Mouse (Mus musculus): Measurements from ENCODE around the gene Nr6a1. TPM values are rescaled to one million over a fixed set of nuclear protein-coding genes. Genes with fewer than 3 reads are reported as not detected.

Nr6a1 gene
- total RNA-seq, 2 experiments from 2014 or later = 0.51 to 0.92 TPM

- no peak for ATAC-seq (ENCODE audit: poor library complexity, severe bottlenecking)
Observed at GRCm38 (mm10) chr2:38938007-38938406, 10.5 kb upstream of the Nr6a1 start.

DNA sequence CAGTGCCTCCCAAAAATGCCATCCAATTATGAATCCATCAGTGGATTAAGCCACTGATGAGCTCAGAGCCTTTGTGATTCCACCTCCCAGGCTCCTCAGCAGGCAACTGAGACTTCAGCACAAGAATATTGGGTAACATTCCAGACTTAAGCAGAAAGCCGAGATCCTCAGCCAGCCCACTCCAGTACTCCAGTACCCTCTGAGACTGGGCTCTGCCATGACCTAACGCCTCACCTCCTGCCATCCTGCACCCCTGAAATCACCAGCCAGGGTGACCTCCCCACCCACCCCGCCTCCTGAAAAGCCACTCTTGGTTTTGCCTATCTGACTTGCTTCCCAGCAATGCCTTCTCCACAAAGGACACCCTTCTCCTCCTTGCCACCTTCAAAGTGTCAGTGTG, 9.9 kb upstream of the Nr6a1 start:
- no peak for ATAC-seq (ENCODE audit: poor library complexity, severe bottlenecking)

DNA sequence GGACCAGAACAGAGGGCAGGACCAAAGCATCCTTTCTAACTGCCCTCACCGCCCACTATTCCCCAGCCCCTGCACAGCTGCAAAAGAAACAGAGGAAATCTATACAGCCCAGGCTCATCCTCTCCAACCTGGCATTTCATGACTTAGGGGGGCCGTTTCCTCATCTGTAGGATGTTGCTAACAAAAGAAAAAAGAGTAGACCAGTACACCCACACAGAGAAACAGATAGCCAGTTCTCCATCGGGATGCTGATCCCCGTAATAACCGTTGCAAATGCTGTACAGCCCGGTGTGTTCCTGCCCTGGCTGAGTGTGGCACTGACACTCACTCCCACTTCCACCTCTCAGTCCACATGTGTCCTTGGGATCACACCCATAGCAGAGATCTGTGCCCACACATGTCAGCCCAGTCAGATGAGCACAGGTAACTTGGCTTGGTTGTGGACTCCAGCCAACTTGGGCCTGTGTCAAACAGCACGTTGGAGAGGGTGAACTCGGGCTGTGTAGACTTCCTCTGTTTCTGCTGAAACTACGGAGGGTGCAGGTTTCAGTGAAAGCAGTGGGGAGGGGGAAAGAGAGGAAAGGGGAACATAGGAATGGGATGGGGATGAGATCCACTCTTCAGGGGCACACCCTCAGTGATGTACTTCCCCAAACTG, 9.4 kb upstream of the Nr6a1 start:
- ATAC-seq (ENCODE audit: poor library complexity, severe bottlenecking) = peak; percentile 43

- no peak for ATAC-seq (ENCODE audit: poor library complexity, severe bottlenecking)
Observed at GRCm38 (mm10) chr2:38934936-38935335, 7.4 kb upstream of the Nr6a1 start.

DNA sequence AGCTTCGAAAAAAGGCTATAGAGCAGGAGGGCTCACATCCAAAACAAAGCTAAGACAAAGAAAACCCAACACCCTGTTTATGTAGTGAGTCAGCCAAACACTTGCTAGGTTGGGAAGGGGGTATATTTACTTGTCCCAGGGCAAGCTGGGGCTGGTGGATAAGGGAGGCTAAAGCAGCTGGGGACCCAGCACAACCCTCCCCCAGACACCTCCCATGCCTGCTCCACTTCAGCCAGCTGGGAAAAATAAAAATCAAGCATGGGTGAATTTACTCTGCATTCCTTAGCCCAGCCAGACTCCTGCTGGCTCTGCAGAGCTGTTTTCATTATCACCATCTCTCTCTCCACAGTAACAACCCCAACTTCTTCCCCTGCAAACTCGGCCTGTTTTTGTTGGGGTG, 6.4 kb upstream of the Nr6a1 start:
- no peak for ATAC-seq (ENCODE audit: poor library complexity, severe bottlenecking)

DNA sequence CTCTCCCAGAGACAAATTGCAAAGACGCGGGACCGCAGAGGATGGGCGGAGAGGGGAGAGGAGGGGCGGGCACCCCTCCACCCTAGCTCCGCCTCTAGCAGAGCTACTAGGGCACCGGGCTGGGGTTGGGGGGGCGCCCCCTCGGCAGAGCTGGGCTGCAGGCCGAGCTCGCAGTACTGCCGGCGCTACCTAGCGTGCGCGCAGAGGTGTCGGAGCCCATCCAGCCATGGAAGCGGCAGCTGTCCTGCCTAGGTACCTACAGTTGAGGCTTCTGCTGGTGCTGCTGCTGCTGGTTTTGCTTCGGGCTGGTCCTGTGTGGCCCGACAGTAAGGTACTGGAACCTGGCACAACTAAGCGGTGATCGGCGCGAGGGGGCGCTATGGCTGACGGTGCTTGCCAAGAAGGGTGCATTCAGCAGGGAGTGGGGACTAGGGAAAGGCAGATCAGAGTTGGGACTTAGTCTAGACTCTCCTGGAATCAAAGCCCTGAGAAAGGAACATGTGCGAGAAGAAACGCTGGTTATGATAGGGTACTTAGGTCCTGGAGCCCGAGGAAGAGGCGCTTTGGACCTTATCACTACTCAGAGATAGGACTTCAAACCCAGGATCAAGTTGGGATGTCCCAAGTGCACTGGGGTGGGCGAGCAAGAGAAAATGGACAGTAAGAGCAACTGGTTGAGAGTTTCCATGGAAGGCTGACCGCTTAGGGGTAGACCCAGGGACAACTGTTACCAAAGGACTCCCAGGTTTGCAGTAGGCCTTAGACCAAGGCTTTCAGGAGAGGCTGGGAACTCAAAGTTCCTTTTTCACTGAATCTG, 4.6 kb upstream of the Nr6a1 start, which contains the start of gene Olfml2a:
TSS of gene Olfml2a (plus strand) at position 128 of the 817 bp plus-strand sequence.
- peak; percentile 61 for ATAC-seq (ENCODE audit: poor library complexity, severe bottlenecking)

- ATAC-seq (ENCODE audit: poor library complexity, severe bottlenecking) = no peak
Observed at GRCm38 (mm10) chr2:38930269-38930668, 2.8 kb upstream of the Nr6a1 start.

GRCm38 (mm10) chr2:38926145-38926891, 1.2 kb downstream of the Nr6a1 start:
- peak; percentile 94 for ATAC-seq (ENCODE audit: poor library complexity, severe bottlenecking)

DNA sequence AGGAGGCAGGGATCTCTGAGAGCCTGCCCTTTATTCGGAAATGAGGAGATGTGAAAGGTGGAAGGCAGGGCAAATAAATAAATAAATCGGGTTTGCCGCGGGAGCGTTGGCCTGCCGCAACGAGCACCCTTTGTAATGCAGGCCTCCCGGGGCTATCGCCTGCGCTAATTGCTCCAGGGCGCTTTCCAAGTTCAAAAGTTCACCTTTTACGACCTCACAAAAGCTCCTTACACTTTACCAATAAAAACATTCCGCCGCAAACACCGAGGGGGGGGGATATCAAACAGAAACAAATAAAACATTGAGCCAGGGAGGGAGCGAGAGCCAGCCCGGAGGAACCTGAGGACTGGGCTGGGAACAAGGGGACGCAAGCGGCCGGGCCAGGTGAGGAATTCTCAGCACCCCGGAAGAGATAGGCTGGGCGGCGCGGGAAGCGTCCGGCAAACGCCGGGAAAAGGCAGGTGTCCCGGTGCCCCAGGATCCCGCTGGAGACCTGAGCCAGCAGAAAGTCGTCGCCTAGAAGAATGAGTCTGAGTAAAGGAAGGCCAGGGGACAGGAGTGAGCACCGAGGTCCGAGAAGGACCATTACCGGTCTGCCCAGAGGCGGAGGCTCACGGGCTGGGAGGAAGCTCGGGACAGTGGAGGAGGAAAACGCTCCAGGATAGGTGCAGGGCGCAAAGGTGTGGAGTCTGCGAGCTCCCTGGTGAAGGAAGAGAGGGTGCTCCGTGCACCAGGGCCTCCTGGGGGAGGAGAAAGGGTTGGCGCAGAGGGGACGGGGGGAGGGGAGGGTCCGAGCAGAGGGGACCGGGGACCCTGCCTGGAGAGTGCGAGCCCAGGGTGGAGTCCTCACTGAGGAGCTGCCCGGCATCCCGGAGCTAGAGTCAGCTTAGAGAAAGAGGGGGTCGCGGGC, 2.1 kb downstream of the Nr6a1 start:
- 0 out of 2 replicates have a peak, but pooled peaks have one; percentile 6 for ATAC-seq (ENCODE audit: poor library complexity, severe bottlenecking)

DNA sequence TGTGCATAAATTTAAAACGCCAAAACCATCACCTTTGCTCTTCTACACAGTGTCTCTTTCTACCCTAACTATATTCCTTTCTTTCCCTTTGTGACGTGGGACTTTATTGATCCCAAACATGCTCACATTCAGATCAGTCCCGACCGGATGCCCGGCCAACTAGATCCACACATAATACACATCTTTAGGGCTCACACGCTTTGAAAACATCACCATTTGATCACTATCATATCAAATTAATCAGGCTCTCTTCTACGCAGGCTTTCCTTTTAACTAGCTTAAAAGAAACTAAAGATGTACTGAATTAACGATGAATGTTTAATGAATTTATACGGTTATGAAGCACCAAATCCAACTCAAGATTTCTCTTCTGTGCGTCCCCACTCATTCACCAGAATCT, 2.9 kb downstream of the Nr6a1 start:
- no peak for ATAC-seq (ENCODE audit: poor library complexity, severe bottlenecking)

- ATAC-seq (ENCODE audit: poor library complexity, severe bottlenecking) = no peak
Observed at GRCm38 (mm10) chr2:38923911-38924310, 3.6 kb downstream of the Nr6a1 start.

GRCm38 (mm10) chr2:38923471-38923870, 4.0 kb downstream of the Nr6a1 start:
- ATAC-seq (ENCODE audit: poor library complexity, severe bottlenecking) = no peak

DNA sequence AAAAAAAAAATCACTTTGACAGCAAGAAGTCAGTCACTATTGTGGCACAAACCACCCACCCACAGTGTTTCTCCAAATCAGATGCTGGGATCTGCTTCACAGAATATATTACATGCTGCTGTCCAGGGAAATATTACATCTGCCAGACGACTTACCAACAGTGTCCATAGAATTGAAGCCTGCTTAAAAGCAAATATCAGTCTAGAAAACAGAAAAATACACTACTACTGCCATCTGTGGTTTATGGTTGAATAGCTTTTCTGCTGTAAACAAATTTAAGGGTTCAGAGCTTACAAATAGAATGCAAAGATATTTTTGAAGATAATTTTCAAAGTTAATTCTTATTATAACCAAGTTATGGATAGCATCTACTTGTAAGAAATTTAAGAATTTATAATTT, 6.1 kb downstream of the Nr6a1 start:
- ATAC-seq (ENCODE audit: poor library complexity, severe bottlenecking) = no peak

- ATAC-seq (ENCODE audit: poor library complexity, severe bottlenecking) = no peak
Observed at GRCm38 (mm10) chr2:38916947-38917691, 10.4 kb downstream of the Nr6a1 start.

DNA sequence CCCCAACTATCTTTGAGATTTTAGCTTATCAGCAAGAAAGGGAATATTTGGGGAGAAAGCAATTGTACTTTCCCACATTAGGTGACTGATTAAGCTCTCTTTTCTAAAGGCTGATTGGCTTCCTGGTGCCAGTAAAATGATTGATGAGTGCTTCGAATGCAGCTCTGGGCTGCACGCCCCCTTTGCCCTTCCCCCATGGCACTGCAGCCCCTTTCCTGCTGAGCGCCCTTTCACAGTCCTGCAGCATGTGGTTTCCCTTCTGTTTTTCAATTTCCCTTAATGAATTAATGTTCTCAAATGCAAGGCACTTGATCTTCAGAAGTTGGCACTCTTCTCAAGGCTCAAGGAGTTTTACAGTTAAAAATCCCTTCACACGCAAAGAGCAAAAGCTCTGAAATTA, 12.5 kb downstream of the Nr6a1 start:
- no peak for ATAC-seq (ENCODE audit: poor library complexity, severe bottlenecking)

DNA sequence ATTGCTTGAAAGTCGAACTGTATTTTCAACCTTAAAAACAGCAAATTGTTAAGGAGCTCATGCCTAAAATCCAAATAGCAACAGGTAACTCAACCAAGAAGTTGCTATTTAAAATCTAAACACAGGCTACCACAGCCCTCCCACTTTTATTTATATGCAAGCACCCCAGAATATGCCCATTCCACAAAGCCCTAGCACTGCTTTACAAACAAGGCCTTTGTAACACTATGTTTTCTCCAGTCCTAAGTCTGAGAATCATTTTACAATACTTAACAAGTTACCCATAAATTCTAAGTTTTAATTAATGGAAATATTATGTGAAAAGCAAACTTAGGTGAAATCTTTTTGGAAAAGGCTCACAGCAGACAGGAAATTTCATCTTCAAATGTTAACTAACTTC, 13.0 kb downstream of the Nr6a1 start:
- ATAC-seq (ENCODE audit: poor library complexity, severe bottlenecking) = no peak

- no peak for ATAC-seq (ENCODE audit: poor library complexity, severe bottlenecking)
Observed at GRCm38 (mm10) chr2:38908604-38909003, 18.9 kb downstream of the Nr6a1 start.

DNA sequence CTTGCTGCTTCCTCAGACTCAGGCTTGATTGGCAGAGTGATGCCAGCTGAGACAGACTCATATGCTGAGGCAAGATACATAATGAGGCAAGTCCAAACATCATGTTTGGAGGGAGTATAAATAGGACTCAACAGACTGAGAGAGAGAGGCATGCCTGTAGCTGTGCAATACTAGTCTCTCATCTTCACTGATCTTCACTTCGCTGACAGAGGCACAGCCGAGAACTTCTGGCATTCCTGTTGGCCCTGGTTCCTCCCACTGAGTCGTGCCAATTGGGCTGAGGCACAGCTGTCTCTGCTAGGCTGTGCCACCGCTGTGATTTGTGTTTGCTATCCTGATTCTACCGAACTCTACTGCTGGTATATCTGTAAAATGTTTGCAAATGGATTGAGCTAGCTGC, 21.4 kb downstream of the Nr6a1 start:
- ATAC-seq (ENCODE audit: poor library complexity, severe bottlenecking) = no peak

GRCm38 (mm10) chr2:38904290-38904689, 23.2 kb downstream of the Nr6a1 start:
- no peak for ATAC-seq (ENCODE audit: poor library complexity, severe bottlenecking)

GRCm38 (mm10) chr2:38902866-38903265, 24.6 kb downstream of the Nr6a1 start:
- ATAC-seq (ENCODE audit: poor library complexity, severe bottlenecking) = no peak

Measured in megakaryocyte, adult 5-6 weeks (primary cell).